Mouse (Mus musculus): ENCODE measurements around the gene Hdlbp. TPM values are rescaled to one million over a fixed set of nuclear protein-coding genes. Genes with fewer than 3 reads are reported as not detected.

The Hdlbp gene
- polyA plus RNA-seq (2014; fragmentation: Illumina TruSeq; extraction: RNeasy Lipid Tissue Mini Kit (QIAGEN cat#74804); ENCODE audit: low read depth, low replicate concordance): 196 TPM

GRCm38 (mm10) chr1:93478586-93479475 lies at the start of gene Hdlbp:
Gene Hdlbp, minus strand, starts transcription at chr1:93478815.

GRCm38 (mm10) chr1:93511585-93512350 lies 33.2 kb upstream of the Hdlbp start, which contains the start of gene Farp2:
Gene Farp2, plus strand, starts transcription at chr1:93512079.

GRCm38 (mm10) chr1:93373665-93374064 lies 105.0 kb downstream of the Hdlbp start, which contains the start of gene Ano7:
Gene Ano7, plus strand, starts transcription at chr1:93373930.

Other genes with a start within 250 kb of the Hdlbp start
- gene Sned1, start 243.0 kb downstream of the Hdlbp start, polyA plus RNA-seq (2014; fragmentation: Illumina TruSeq; extraction: RNeasy Lipid Tissue Mini Kit (QIAGEN cat#74804); ENCODE audit: low read depth, low replicate concordance): 5.6 TPM
- 22.5 TPM for gene Mterf4, start 172.9 kb downstream of the Hdlbp start, polyA plus RNA-seq (2014; fragmentation: Illumina TruSeq; extraction: RNeasy Lipid Tissue Mini Kit (QIAGEN cat#74804); ENCODE audit: low read depth, low replicate concordance)
- gene Ppp1r7, start 136.0 kb downstream of the Hdlbp start, polyA plus RNA-seq (2014; fragmentation: Illumina TruSeq; extraction: RNeasy Lipid Tissue Mini Kit (QIAGEN cat#74804); ENCODE audit: low read depth, low replicate concordance): 162 TPM
- gene Pask, start 135.3 kb downstream of the Hdlbp start, polyA plus RNA-seq (2014; fragmentation: Illumina TruSeq; extraction: RNeasy Lipid Tissue Mini Kit (QIAGEN cat#74804); ENCODE audit: low read depth, low replicate concordance): 37.0 TPM
- 0.42 TPM for gene Ano7, start 104.9 kb downstream of the Hdlbp start, polyA plus RNA-seq (2014; fragmentation: Illumina TruSeq; extraction: RNeasy Lipid Tissue Mini Kit (QIAGEN cat#74804); ENCODE audit: low read depth, low replicate concordance)
- 3.2 TPM for gene Farp2, start 33.3 kb upstream of the Hdlbp start, polyA plus RNA-seq (2014; fragmentation: Illumina TruSeq; extraction: RNeasy Lipid Tissue Mini Kit (QIAGEN cat#74804); ENCODE audit: low read depth, low replicate concordance)
- 22.7 TPM for gene Stk25, start 179.8 kb upstream of the Hdlbp start, polyA plus RNA-seq (2014; fragmentation: Illumina TruSeq; extraction: RNeasy Lipid Tissue Mini Kit (QIAGEN cat#74804); ENCODE audit: low read depth, low replicate concordance)
- gene Bok, start 206.8 kb upstream of the Hdlbp start, polyA plus RNA-seq (2014; fragmentation: Illumina TruSeq; extraction: RNeasy Lipid Tissue Mini Kit (QIAGEN cat#74804); ENCODE audit: low read depth, low replicate concordance): 0.52 TPM

Measured in testis, adult 10 weeks (tissue).